Mouse (Mus musculus) spleen, adult 10 weeks (tissue): ENCODE measurements around the gene Gm3460. TPM values are rescaled to one million over a fixed set of nuclear protein-coding genes. Genes with fewer than 3 reads are reported as not detected.

Source experiments
- polyA plus RNA-seq: library from polyadenylated mRNA; stranded (reverse); fragments of 350-450 nt; fragmentation: Illumina TruSeq; extraction: RNeasy Lipid Tissue Mini Kit (QIAGEN cat#74804); gene quantifications from one replicate; pipeline ENCODE4 v1.2.3, GENCODE M21; 2015; ENCODE audit warnings: low replicate concordance; ENCODE audit not compliant: insufficient read depth

Gm3460 gene
- polyA plus RNA-seq, result not detected

GRCm38 (mm10) chr14:6622318-6622717 lies at the start of gene Gm3460:
Gm3460 (minus strand) TSS chr14:6622418.

GRCm38 (mm10) chr14:6590513-6590912 lies 31.7 kb downstream of the Gm3460 start, which contains the start of gene Gm3629:
Gm3629 (minus strand) TSS chr14:6590613.

Other genes starting within 250 kb of the Gm3460 start
- gene Gm16440, start 232.1 kb downstream of the Gm3460 start, polyA plus RNA-seq, result not detected
- gene Gm3591, start 209.9 kb downstream of the Gm3460 start, polyA plus RNA-seq, result 0.28 TPM
- gene Gm3594, start 177.8 kb downstream of the Gm3460 start, polyA plus RNA-seq, result not detected
- gene Gm8356, start 85.1 kb downstream of the Gm3460 start, polyA plus RNA-seq, result not detected
- gene Gm3629, start 31.8 kb downstream of the Gm3460 start, polyA plus RNA-seq, result 0.17 TPM
- not detected for gene Gm10251, start 61.8 kb upstream of the Gm3460 start, polyA plus RNA-seq
- not detected for gene Gm8050, start 97.8 kb upstream of the Gm3460 start, polyA plus RNA-seq
- 4.9 TPM for gene Gm3636, start 119.9 kb upstream of the Gm3460 start, polyA plus RNA-seq
- not detected for gene Gm8362, start 152.0 kb upstream of the Gm3460 start, polyA plus RNA-seq
- not detected for gene Gm3642, start 217.9 kb upstream of the Gm3460 start, polyA plus RNA-seq